Mouse (Mus musculus) ES-E14 (cell line): ENCODE measurements around the gene Myo1b.

Source experiments
- CHD2 ChIP-seq: IDR thresholded peaks from 2 replicates; pipeline ENCODE4 v1.6.1; 2014; ENCODE audit warnings: mild to moderate bottlenecking, low read depth, low read length, inconsistent platforms
- HCFC1 ChIP-seq: IDR thresholded peaks from 2 replicates; pipeline ENCODE4 v1.6.1; 2012; ENCODE audit warnings: low read length, inconsistent platforms, borderline replicate concordance; ENCODE audit not compliant: insufficient read depth
- MAFK ChIP-seq: IDR thresholded peaks from 2 replicates; pipeline ENCODE4 v1.6.1; 2014; ENCODE audit warnings: mild to moderate bottlenecking, low read depth, low read length, inconsistent platforms; ENCODE audit not compliant: insufficient read depth
- ZC3H11A ChIP-seq: IDR thresholded peaks from 2 replicates; pipeline ENCODE4 v1.6.1; 2012; ENCODE audit warnings: low read depth, mild to moderate bottlenecking, inconsistent platforms, low read length, borderline replicate concordance

DNA sequence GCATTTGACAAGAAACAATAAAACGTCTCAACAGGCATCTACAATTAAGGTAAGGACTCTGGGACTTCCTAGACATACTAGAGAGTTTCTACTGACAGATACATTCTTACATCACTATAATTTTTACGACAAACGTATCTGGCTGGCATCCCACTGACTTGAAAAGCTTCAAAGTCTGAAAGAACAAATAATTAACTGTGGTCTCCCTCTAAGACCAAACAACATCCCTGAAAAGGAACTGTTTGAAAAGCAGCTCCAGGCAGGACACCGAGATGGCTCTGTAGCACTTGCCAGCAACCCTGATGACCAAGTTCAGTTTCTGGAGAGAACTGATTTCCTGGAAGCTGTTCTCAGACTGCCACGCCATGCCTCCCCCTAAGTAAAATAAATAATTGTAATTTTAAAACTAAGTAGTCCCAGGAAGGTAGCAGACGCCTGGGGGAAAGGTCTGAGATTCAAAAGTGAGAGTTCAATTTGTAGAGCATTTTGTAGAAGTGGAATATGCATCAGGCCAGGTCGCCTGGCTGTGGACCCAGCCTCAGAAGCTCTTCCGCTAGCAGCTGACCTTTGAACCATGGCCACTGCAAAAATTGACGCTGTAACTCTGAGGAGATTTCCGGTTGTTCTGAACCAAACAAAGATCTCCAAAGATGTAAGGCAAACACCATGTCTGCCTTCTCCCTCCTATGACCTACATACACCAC is 60.2 kb downstream of the Myo1b start:
- TF ChIP-seq CHD2 (no peak), MAFK (no peak), ZC3H11A (no peak), HCFC1 (no peak)
